Mouse (Mus musculus) heart, embryonic 15.5 days (tissue): ENCODE results near the gene Golt1b. TPM values are rescaled to one million over a fixed set of nuclear protein-coding genes. Genes with fewer than 3 reads are reported as not detected.

Experiments used
- ATAC-seq: fragments of 200-750 bp; cut with Nextera tagmentation; replicated peaks from 2 replicates; pipeline ENCODE4 v1.8.0; 2017; ENCODE audit warnings: low read depth, moderate TSS enrichment; ENCODE audit not compliant: insufficient number of reproducible peaks, insufficient read depth, low FRiP score
- H3K27ac ChIP-seq: fragments of 300-500 bp; sonication (generic); 2 replicates; pipeline ENCODE4 v1.5.1; 2015; ENCODE audit warnings: mild to moderate bottlenecking, inconsistent platforms
- H3K27me3 ChIP-seq: fragments of 300-500 bp; sonication (generic); 2 replicates; pipeline ENCODE4 v1.6.1; 2015; ENCODE audit warnings: inconsistent platforms
- H3K36me3 ChIP-seq: fragments of 300-500 bp; sonication (generic); 2 replicates; pipeline ENCODE4 v1.6.1; 2015; ENCODE audit warnings: mild to moderate bottlenecking, inconsistent platforms
- H3K4me1 ChIP-seq: fragments of 300-500 bp; sonication (generic); replicated peaks from 2 replicates; pipeline ENCODE4 v1.6.1; 2015; ENCODE audit warnings: inconsistent platforms
- H3K4me2 ChIP-seq: fragments of 300-500 bp; sonication (generic); 2 replicates; pipeline ENCODE4 v1.6.1; 2015; ENCODE audit warnings: inconsistent platforms, mild to moderate bottlenecking, moderate library complexity
- H3K4me3 ChIP-seq: fragments of 300-500 bp; sonication (generic); 2 replicates; pipeline ENCODE4 v1.5.1; 2015; ENCODE audit warnings: mild to moderate bottlenecking, inconsistent platforms
- H3K9ac ChIP-seq: fragments of 300-500 bp; sonication (generic); 2 replicates; pipeline ENCODE4 v1.6.1; 2015; ENCODE audit warnings: mild to moderate bottlenecking, inconsistent platforms
- H3K9me3 ChIP-seq: fragments of 300-500 bp; sonication (generic); replicated peaks from 2 replicates; pipeline ENCODE4 v1.6.1; 2016; ENCODE audit warnings: inconsistent platforms
- WGBS: fragments of 180-500 bp; shearing (Covaris S2); methylation state at CpG from one replicate; pipeline ENCODE4 v1.1.7; 2015; ENCODE audit warnings: mixed read lengths; 5-methylcytosine and 5-hydroxymethylcytosine counted together
- polyA plus RNA-seq: library from polyadenylated mRNA; unstranded; fragments of >200 nt; fragmentation: Nextera tagmentation; extraction: Ambion mirVana; gene quantifications from 2 replicates; pipeline ENCODE4 v1.2.1, GENCODE M21; 2015

Gene Golt1b
- polyA plus RNA-seq, 1 experiment from 2014 or later: 58.3 TPM

DNA sequence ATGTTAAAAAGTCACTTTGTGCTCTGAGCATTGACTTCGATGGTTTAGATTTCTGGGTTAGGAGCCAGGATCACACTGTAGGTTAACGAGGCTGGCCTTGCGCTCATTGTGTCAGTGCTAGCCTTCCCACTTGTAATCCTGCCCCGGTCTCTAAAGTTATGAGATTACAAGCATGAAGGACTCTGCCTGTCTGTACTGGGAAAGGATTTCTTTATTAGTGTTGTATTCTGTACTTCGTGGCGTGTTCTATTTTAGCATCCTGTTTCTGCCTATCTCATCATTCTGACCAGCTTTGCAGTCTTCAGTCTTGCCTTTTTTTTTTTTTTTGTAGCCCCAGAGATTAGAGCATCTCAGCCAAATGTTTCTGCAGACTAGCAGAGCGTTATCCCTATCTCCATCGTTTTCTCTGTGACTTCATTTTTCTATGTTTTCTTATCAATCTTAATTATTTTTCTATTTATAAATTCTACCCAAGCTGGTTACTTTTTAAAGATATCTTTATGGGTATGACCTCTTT lies 792 bp downstream of the Golt1b start:
- Histone ChIP-seq H3K27me3 (no peaks in the 10 kb centered on the region), H3K4me1 (peaks cover 16% of the 10 kb centered on the region), H3K27ac (no peak overlapping the region), H3K4me3 (peak overlapping the region; percentile 87), H3K4me2 (peak overlapping the region; percentile 65), H3K36me3 (peaks cover 1% of the 10 kb centered on the region), H3K9me3 (no peaks in the 10 kb centered on the region), H3K9ac (peak overlapping the region; percentile 88)
- 10% methylated on average over 8 of the region's 8 CpGs for WGBS
- ATAC-seq: no peak

DNA sequence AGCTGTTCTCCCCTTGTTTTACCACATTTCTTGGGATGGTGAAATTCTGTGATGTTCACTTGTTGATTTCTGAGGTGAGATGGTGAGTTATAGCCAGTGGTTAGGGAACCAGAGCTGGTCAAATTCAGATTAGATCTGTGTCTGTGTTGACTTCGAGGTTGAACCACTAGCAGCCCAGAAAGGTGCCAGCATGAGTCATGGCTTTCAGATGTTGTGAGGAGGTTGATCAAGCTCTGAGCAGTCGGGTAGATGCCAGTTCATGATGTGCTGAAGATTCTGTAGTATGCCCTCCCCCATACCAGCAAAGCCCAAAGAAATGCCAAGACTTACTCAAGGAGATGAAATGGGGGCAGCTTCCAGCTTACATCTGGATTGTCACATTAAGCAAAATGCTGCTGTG lies 2.1 kb downstream of the Golt1b start:
- no peak for ATAC-seq
- peaks cover 13% of the 10 kb centered on the region for H3K36me3 ChIP-seq
- no peak overlapping the region for H3K9ac ChIP-seq
- no peak overlapping the region for H3K4me3 ChIP-seq
- H3K4me2 ChIP-seq: no peak overlapping the region
- peaks cover 16% of the 10 kb centered on the region for H3K4me1 ChIP-seq
- no peaks in the 10 kb centered on the region for H3K9me3 ChIP-seq
- H3K27ac ChIP-seq: no peak overlapping the region
- 76% methylated on average over 2 of the region's 2 CpGs for WGBS
- no peaks in the 10 kb centered on the region for H3K27me3 ChIP-seq

DNA sequence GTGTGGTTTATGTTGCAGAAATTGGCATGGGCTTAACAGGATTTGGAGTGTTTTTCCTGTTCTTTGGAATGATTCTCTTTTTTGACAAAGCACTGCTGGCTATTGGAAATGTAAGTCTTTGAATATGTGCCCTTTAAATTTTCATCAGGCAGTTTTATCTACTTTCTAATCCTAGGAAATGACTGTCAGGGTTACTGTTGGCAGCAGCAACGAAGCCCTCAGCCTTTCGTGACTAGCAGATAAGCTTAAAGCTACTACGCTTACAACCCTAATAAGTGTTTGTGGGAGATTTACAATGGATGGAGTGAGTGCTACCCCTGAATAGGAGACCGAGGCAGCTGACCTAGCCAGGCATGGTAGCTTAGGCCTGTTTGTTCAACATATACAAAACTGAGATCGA lies 5.3 kb downstream of the Golt1b start:
- no peaks in the 10 kb centered on the region for H3K9me3 ChIP-seq
- WGBS: 49% methylated on average over 5 of the region's 5 CpGs
- peaks cover 10% of the 10 kb centered on the region for H3K4me1 ChIP-seq
- H3K4me3 ChIP-seq: no peak overlapping the region
- H3K4me2 ChIP-seq: no peak overlapping the region
- no peak overlapping the region for H3K9ac ChIP-seq
- H3K36me3 ChIP-seq: peaks cover 31% of the 10 kb centered on the region
- ATAC-seq: no peak
- no peak overlapping the region for H3K27ac ChIP-seq
- H3K27me3 ChIP-seq: no peaks in the 10 kb centered on the region

DNA sequence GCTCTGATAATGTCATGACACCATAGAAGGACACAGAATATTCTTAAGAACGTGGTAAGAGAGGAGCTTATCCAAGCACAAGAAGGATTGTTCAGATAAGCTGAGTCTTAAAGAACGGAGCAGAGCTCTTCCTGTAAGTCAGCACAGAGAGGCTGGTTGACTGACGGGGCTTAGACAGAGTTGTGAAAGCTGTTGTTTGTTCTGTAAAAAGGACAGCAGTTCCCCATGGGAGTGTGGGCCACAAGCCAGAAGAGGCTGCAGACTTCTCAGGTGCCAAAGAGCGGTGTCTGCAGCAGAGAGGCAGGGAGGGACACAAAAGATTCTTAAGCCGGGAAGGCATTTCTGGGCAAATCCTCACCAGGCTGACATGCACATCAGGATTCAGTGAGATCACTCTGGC lies 7.6 kb downstream of the Golt1b start:
- Histone ChIP-seq H3K4me2 (no peak overlapping the region), H3K36me3 (peaks cover 31% of the 10 kb centered on the region), H3K27ac (no peak overlapping the region), H3K9ac (no peak overlapping the region), H3K27me3 (no peaks in the 10 kb centered on the region), H3K4me3 (no peak overlapping the region), H3K4me1 (0 out of 2 replicates have a peak, but pooled peaks cover 2% of the 10 kb centered on the region), H3K9me3 (no peaks in the 10 kb centered on the region)
- no peak for ATAC-seq
- WGBS: 77% methylated on average over 5 of the region's 5 CpGs

DNA sequence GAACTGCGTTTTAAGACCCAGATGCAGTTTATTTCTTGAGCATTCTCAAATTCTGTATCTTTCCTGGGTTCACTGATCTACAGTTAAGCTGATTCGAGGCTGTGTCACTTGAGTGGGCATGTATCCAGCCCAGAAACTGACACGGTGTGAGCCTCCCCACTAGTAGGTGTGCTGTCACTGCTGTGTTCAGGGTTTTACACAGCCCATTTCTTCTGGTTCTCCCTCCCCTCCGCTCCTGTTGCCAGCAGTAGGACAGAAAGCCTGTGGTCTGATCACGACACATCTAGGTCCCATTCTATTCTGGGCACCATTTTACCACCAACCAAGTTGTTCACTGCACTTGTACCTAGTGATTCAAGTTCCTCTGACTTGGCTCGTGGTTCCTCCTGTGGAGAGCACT lies 8.7 kb downstream of the Golt1b start:
- H3K4me2 ChIP-seq: no peak overlapping the region
- peaks cover 39% of the 10 kb centered on the region for H3K36me3 ChIP-seq
- no peaks in the 10 kb centered on the region for H3K9me3 ChIP-seq
- H3K27me3 ChIP-seq: no peaks in the 10 kb centered on the region
- no peak overlapping the region for H3K9ac ChIP-seq
- no peak for ATAC-seq
- 0 out of 2 replicates have a peak, but pooled peaks cover 2% of the 10 kb centered on the region for H3K4me1 ChIP-seq
- H3K27ac ChIP-seq: no peak overlapping the region
- no peak overlapping the region for H3K4me3 ChIP-seq
- 86% methylated on average over 6 of the region's 6 CpGs for WGBS

DNA sequence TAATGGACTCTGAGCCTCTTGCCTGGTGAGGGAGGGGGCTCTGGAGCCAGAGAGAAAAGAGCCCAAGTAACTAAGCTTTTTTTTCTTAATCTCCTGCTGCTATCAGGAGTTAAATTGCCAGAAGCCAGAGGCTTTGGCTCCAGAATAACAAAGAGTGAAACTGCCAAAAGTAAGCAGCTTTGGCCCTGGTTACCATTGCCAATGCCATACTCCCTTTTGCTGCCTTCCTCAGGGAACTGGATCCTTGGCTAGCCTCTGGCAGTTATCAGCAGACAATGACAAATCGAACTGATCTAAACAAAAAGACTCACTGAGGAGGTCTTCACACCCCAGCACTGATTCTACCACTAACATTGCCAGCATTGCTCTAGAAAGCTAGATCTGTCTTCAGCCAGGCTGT lies 24.1 kb downstream of the Golt1b start:
- no peak for ATAC-seq
- H3K9ac ChIP-seq: no peak overlapping the region
- H3K4me1 ChIP-seq: peaks cover 3% of the 10 kb centered on the region
- no peak overlapping the region for H3K4me3 ChIP-seq
- peaks cover 38% of the 10 kb centered on the region for H3K27me3 ChIP-seq
- H3K36me3 ChIP-seq: no peaks in the 10 kb centered on the region
- whole genome bisulfite sequencing: 17% methylated on average over 1 of the region's 1 CpGs
- no peaks in the 10 kb centered on the region for H3K9me3 ChIP-seq
- H3K4me2 ChIP-seq: no peak overlapping the region
- no peak overlapping the region for H3K27ac ChIP-seq

DNA sequence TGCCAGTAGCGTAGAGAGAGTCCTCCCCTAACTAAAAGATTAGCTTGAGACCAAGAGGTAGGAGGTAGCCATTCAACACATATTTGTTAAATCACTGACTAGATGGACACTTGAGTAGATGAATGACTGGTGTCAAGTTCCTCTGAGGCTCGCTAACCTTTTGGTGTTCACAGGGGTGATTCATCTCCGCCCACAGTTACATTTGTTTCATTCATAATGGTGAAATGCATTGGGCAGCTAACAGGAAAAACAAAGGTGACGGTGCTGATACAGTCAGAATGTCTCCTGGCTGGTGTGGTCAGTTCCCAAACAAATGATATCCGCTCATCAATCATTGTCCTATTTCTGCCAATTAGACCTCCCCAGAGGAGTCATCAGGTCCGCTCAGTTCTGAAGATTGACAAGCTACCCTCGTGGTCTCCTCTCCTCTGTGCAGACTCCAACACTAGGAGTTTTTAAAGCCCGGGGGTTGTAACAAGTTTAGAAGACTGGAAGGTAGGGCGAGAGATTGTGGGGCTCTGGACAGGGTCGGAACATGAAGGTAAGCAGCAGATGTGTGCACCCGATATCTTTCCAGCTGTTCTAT lies 26.0 kb downstream of the Golt1b start, which contains the start of gene Spx:
TSS of gene Spx (plus strand) at position 536 of the 586 bp plus-strand sequence.
- no peaks in the 10 kb centered on the region for H3K36me3 ChIP-seq
- H3K9me3 ChIP-seq: no peaks in the 10 kb centered on the region
- peaks cover 3% of the 10 kb centered on the region for H3K4me1 ChIP-seq
- H3K27me3 ChIP-seq: peaks cover 38% of the 10 kb centered on the region
- ATAC-seq: no peak
- H3K27ac ChIP-seq: no peak within 1 kb of the TSS
- H3K4me3 ChIP-seq: no peak within 1 kb of the TSS
- H3K4me2 ChIP-seq: no peak within 1 kb of the TSS
- no peak within 1 kb of the TSS for H3K9ac ChIP-seq
- WGBS: 67% methylated on average over 11 of the region's 11 CpGs

DNA sequence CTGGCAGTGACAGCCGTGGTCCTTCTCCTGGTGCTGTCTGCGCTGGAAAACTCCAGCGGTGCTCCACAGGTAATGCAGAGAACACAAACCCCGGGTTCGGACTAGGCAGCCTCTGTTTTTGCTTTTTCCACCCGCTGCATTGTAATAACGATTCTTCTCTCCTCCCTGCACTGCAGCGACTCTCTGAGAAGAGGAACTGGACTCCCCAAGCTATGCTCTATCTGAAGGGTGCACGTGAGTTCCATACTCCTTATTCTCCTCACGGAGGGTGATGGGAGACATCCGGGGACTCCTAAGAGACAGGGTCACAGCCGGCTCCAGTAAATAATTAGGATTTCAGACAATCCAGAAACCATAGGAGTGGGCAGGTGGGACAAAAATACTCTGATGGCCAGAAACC lies 26.8 kb downstream of the Golt1b start:
- H3K4me3 ChIP-seq: no peak overlapping the region
- H3K4me1 ChIP-seq: peaks cover 3% of the 10 kb centered on the region
- H3K9ac ChIP-seq: no peak overlapping the region
- ATAC-seq: no peak
- WGBS: 18% methylated on average over 12 of the region's 12 CpGs
- no peak overlapping the region for H3K4me2 ChIP-seq
- H3K36me3 ChIP-seq: no peaks in the 10 kb centered on the region
- H3K27me3 ChIP-seq: peaks cover 38% of the 10 kb centered on the region
- no peaks in the 10 kb centered on the region for H3K9me3 ChIP-seq
- no peak overlapping the region for H3K27ac ChIP-seq

DNA sequence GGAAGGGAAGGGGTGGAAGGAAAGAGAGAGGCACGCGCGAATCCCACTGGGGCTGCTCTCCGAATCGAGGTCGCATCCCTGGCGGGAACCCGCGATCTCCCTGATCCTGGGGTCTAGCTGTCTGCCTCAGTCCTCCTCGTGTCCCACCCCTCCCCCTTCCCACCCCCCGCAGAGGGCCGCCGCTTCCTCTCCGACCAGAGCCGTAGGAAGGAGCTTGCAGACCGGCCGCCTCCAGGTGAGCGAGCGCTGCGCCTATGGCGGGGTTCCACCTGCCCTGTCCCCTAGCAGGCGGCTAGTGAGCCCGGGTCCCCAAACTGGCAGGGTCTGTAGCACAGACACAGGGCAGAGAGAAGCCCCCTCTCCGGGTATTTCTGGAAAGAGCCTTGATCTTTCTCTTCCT lies 27.6 kb downstream of the Golt1b start:
- no peak overlapping the region for H3K9ac ChIP-seq
- no peaks in the 10 kb centered on the region for H3K36me3 ChIP-seq
- H3K4me1 ChIP-seq: peaks cover 3% of the 10 kb centered on the region
- peaks cover 38% of the 10 kb centered on the region for H3K27me3 ChIP-seq
- 2% methylated on average over 24 of the region's 24 CpGs for WGBS
- ATAC-seq: no peak
- peak overlapping the region; percentile 35 for H3K4me3 ChIP-seq
- H3K9me3 ChIP-seq: no peaks in the 10 kb centered on the region
- peak overlapping the region; percentile 65 for H3K4me2 ChIP-seq
- H3K27ac ChIP-seq: no peak overlapping the region

DNA sequence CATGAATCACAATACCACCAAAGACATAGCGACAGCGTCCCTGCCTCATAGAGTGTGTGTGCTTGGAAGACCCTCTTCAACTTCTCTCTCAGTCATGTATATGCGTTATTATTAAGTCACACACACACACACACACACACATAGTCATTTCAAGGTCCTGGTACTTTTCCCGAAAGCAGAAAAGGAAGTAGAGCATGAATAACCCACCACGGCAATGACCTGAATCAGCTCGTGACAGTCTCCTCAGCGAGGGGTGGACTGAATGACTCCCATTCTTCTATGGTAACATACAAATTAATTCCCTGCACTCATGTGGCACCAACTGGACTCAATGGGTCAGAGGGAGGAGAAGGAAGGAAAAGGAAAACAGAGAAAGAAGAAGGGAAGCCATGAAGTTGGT lies 38.0 kb downstream of the Golt1b start:
- 74% methylated on average over 7 of the region's 7 CpGs for WGBS
- Histone ChIP-seq H3K4me1 (no peaks in the 10 kb centered on the region), H3K9ac (no peak overlapping the region), H3K4me2 (no peak overlapping the region), H3K9me3 (no peaks in the 10 kb centered on the region), H3K27me3 (no peaks in the 10 kb centered on the region), H3K27ac (no peak overlapping the region), H3K4me3 (no peak overlapping the region), H3K36me3 (no peaks in the 10 kb centered on the region)
- no peak for ATAC-seq

DNA sequence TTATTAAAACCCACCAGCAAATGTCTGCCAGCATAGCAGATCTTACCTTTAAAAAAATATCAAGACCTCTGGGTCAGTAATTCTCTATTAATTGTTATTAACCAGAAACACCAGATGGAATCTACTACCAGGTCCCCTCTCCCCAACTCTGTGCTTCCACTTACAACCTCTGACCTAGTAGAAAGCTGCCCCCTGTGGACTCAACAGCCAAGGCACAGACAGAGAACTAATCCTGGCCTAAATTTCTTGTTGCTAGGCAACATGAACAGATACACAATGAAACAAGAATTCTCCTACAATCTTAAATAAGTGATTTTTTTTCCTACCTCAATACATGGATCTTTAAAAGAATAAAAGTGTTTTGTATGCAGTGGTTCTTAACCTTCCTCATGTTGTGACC lies 42.1 kb downstream of the Golt1b start:
- no peaks in the 10 kb centered on the region for H3K36me3 ChIP-seq
- H3K27ac ChIP-seq: no peak overlapping the region
- no peak for ATAC-seq
- no peaks in the 10 kb centered on the region for H3K27me3 ChIP-seq
- no peak overlapping the region for H3K9ac ChIP-seq
- H3K9me3 ChIP-seq: no peaks in the 10 kb centered on the region
- no peak overlapping the region for H3K4me2 ChIP-seq
- no peaks in the 10 kb centered on the region for H3K4me1 ChIP-seq
- no peak overlapping the region for H3K4me3 ChIP-seq

DNA sequence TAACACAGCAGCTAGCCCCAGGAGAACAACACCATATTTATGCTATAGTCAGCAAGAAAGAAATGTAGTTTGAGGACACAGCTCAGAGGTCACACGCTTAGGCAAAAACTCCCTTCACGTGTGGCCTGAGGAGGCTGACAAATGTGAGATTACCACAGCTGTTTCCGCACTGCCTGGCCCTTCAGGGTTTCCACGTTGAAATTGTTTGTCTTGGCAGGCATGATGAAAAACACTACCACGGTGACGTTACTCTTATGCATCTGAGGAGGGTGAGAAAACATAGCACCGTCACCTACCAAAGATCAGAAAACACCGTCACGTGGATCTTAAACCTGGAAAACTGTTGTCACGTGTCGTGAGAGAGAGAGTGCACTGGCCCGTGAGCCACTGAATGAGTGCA lies 64.4 kb downstream of the Golt1b start:
- H3K36me3 ChIP-seq: no peaks in the 10 kb centered on the region
- H3K27me3 ChIP-seq: no peaks in the 10 kb centered on the region
- H3K9me3 ChIP-seq: no peaks in the 10 kb centered on the region
- 56% methylated on average over 12 of the region's 12 CpGs for WGBS
- H3K9ac ChIP-seq: no peak overlapping the region
- no peaks in the 10 kb centered on the region for H3K4me1 ChIP-seq
- H3K4me2 ChIP-seq: no peak overlapping the region
- no peak overlapping the region for H3K4me3 ChIP-seq
- no peak overlapping the region for H3K27ac ChIP-seq
- ATAC-seq: no peak; the same call in 1 of the 2 replicates
